Mouse (Mus musculus): Measurements from ENCODE around the gene Kif19a. TPM values are rescaled to one million over a fixed set of nuclear protein-coding genes. Genes with fewer than 3 reads are reported as not detected.

Gene Kif19a
- 0.84 and 6.3 TPM in 2 replicates for polyA plus RNA-seq (2011; ENCODE audit: insufficient read depth, insufficient read length, low replicate concordance, missing spikeins)

DNA sequence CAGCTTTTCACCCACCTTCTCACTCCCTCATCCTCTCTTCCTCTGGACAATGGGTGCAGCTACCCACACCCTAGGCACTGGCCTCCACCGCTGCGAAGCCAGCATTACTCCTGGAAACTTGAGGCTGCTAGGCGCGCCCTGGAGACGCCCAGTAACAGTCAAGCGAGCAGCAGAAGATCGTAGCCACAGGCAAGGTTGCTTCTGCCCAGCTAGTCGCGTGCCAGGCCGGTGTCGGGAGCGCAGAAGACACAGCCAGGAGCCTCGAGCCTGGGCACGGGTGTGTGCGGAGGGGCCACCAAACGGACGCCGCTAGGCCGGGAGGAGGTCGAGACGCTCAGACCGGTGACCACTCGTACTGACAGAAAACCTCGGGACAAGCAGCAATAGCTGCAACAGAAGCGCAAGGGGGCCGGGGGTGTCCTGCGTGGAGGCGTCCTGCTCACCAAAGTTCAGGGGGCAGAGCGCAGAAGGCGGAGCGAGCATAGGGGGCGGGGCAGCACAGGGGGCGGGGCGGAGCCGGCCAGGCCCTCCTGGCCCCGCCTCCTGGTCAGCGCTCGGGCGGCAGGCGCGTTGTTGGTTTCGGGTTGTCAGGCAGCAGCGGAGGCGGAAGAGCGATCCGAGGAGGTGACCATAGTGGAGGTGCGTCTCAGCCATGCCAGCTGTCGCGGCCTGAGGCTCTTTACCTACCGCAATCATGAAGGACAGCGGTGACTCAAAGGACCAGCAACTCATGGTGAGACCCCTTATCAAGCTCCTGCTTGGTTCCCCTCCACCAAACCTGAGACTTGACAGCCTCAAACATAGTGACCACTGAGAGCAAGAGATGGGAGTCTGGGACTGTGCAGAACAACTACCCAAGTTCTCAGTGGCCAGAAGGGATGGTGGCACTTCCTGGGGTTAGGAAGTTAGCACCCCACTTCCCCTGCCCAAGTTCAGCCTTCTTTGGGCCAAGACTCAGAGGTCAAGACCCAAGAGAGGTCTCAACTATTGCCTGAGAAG, at the start of gene Kif19a:
Kif19a (plus strand) TSS at position 569 of the 999 bp plus-strand sequence.
- Histone ChIP-seq H3K27ac (ENCODE audit: control insufficient read depth, insufficient read depth, low read depth, low read length, poor library complexity) (no peak within 1 kb of the TSS), H3K4me3 (replicated peaks; ENCODE audit: control insufficient read depth, low read depth, low read length) (peak within 1 kb of the TSS; percentile 59), H3K4me1 (ENCODE audit: control insufficient read depth, insufficient read depth, low read length) (no peaks in the 10 kb centered on the region; the same call in 1 of the 2 replicates)
- TF ChIP-seq CTCF (IDR thresholded peaks at IDR 0.05; ENCODE audit: control insufficient read depth, insufficient read depth, low read length) (no peak), POLR2A (IDR thresholded peaks at IDR 0.05; ENCODE audit: borderline replicate concordance, control insufficient read depth, low read depth, low read length) (peak; percentile 37; the same call in 1 of the 2 replicates)
- WGBS: 5% methylated on average over 51 of the region's 51 CpGs

DNA sequence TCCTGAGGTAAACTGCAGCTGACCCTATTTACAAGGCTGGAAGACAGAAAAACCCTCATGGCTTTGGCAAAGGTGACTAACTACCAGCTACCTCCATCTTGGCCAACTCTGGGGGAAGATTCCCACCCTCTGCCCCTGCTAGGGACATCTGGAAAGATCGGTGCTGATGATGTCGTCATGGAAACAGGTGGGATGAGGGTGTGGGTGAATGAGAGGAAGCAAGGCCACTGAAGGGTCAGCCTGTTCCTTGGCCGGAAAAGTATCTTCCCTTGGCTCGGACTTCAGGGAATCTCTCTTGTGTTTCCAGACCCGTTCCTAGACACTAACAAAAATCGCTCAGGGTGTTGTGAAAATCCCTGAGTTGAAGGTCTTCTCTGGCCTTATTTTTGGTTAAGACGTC, 49.7 kb upstream of the Kif19a start:
- no peak overlapping the region for H3K27ac ChIP-seq (ENCODE audit: control insufficient read depth, insufficient read depth, low read depth, low read length, poor library complexity)
- no peaks in the 10 kb centered on the region for H3K4me1 ChIP-seq (ENCODE audit: control insufficient read depth, insufficient read depth, low read length)
- H3K4me3 ChIP-seq (replicated peaks; ENCODE audit: control insufficient read depth, low read depth, low read length): no peak overlapping the region
- no peak for TF ChIP-seq CTCF (IDR thresholded peaks at IDR 0.05; ENCODE audit: control insufficient read depth, insufficient read depth, low read length)
- no peak for TF ChIP-seq POLR2A (IDR thresholded peaks at IDR 0.05; ENCODE audit: borderline replicate concordance, control insufficient read depth, low read depth, low read length)
- 84% methylated on average over 7 of the region's 7 CpGs for WGBS

DNA sequence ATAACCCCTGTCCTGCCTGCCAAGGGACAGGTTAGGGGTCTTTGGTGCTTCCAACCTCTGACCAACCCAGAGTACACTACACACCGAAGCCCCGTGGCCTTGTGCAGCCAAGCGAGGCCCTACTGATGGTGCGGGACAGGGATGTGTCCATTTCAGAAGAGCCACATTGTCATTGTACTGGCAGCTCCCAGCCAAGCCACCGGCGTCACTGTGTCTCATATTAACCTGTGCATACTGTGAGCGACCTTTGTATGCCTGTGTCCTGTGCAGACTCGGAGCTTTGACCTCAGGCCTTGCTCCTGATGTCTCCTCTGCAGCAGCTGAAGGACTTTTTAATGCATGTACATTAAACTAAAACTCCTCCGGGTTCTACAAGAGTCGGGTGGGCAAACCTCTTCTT, 44.7 kb upstream of the Kif19a start:
- H3K27ac ChIP-seq (ENCODE audit: control insufficient read depth, insufficient read depth, low read depth, low read length, poor library complexity): no peak overlapping the region
- TF ChIP-seq CTCF (IDR thresholded peaks at IDR 0.05; ENCODE audit: control insufficient read depth, insufficient read depth, low read length) (no peak), POLR2A (IDR thresholded peaks at IDR 0.05; ENCODE audit: borderline replicate concordance, control insufficient read depth, low read depth, low read length) (no peak)
- no peak overlapping the region for H3K4me3 ChIP-seq (replicated peaks; ENCODE audit: control insufficient read depth, low read depth, low read length)
- WGBS: 81% methylated on average over 10 of the region's 10 CpGs
- no peaks in the 10 kb centered on the region for H3K4me1 ChIP-seq (ENCODE audit: control insufficient read depth, insufficient read depth, low read length)

DNA sequence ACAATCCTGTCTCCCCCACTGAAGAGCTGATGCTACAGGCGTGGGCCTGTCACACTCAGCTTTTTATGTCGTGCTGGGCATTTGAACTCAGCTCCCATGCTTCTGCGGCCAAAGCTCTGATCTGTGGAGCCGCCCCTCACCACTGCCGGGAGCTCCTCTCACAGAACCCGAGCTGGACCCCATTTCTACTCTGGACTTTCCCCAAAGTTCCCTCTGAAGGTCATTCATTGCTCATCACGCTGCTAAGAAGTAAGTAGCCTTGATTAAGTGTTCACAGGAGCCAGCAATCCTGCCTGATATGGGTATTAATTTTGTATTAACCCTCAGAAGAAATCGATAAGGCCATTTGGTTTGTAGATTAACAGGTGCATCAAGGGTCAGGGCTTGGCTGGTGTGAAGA, 42.8 kb upstream of the Kif19a start:
- no peaks in the 10 kb centered on the region for H3K4me1 ChIP-seq (ENCODE audit: control insufficient read depth, insufficient read depth, low read length)
- H3K27ac ChIP-seq (ENCODE audit: control insufficient read depth, insufficient read depth, low read depth, low read length, poor library complexity): no peak overlapping the region
- TF ChIP-seq CTCF (IDR thresholded peaks at IDR 0.05; ENCODE audit: control insufficient read depth, insufficient read depth, low read length): no peak
- TF ChIP-seq POLR2A (IDR thresholded peaks at IDR 0.05; ENCODE audit: borderline replicate concordance, control insufficient read depth, low read depth, low read length): no peak
- 75% methylated on average over 8 of the region's 8 CpGs for WGBS
- no peak overlapping the region for H3K4me3 ChIP-seq (replicated peaks; ENCODE audit: control insufficient read depth, low read depth, low read length)

- WGBS: 68% methylated on average over 13 of the region's 13 CpGs
- Histone ChIP-seq H3K27ac (ENCODE audit: control insufficient read depth, insufficient read depth, low read depth, low read length, poor library complexity) (no peak overlapping the region), H3K4me3 (replicated peaks; ENCODE audit: control insufficient read depth, low read depth, low read length) (no peak overlapping the region), H3K4me1 (ENCODE audit: control insufficient read depth, insufficient read depth, low read length) (no peaks in the 10 kb centered on the region)
- TF ChIP-seq POLR2A (IDR thresholded peaks at IDR 0.05; ENCODE audit: borderline replicate concordance, control insufficient read depth, low read depth, low read length) (no peak), CTCF (IDR thresholded peaks at IDR 0.05; ENCODE audit: control insufficient read depth, insufficient read depth, low read length) (no peak)
Observed at GRCm38 (mm10) chr11:114723030-114723429, 42.2 kb upstream of the Kif19a start.

GRCm38 (mm10) chr11:114724787-114725590, 40.2 kb upstream of the Kif19a start:
- Histone ChIP-seq H3K4me1 (ENCODE audit: control insufficient read depth, insufficient read depth, low read length) (no peaks in the 10 kb centered on the region; the same call in 1 of the 2 replicates), H3K4me3 (replicated peaks; ENCODE audit: control insufficient read depth, low read depth, low read length) (no peak overlapping the region), H3K27ac (ENCODE audit: control insufficient read depth, insufficient read depth, low read depth, low read length, poor library complexity) (no peak overlapping the region)
- TF ChIP-seq CTCF (IDR thresholded peaks at IDR 0.05; ENCODE audit: control insufficient read depth, insufficient read depth, low read length): no peak
- no peak for TF ChIP-seq POLR2A (IDR thresholded peaks at IDR 0.05; ENCODE audit: borderline replicate concordance, control insufficient read depth, low read depth, low read length)
- WGBS: 46% methylated on average over 11 of the region's 11 CpGs

- no peaks in the 10 kb centered on the region; the same call in 1 of the 2 replicates for H3K4me1 ChIP-seq (ENCODE audit: control insufficient read depth, insufficient read depth, low read length)
- peak within 1 kb of the TSS; percentile 1 for H3K4me3 ChIP-seq (replicated peaks; ENCODE audit: control insufficient read depth, low read depth, low read length)
- TF ChIP-seq CTCF (IDR thresholded peaks at IDR 0.05; ENCODE audit: control insufficient read depth, insufficient read depth, low read length) (no peak), POLR2A (IDR thresholded peaks at IDR 0.05; ENCODE audit: borderline replicate concordance, control insufficient read depth, low read depth, low read length) (no peak)
- H3K27ac ChIP-seq (ENCODE audit: control insufficient read depth, insufficient read depth, low read depth, low read length, poor library complexity): no peak within 1 kb of the TSS
- WGBS: 15% methylated on average over 34 of the region's 34 CpGs
Observed at GRCm38 (mm10) chr11:114726965-114727825, 38.0 kb upstream of the Kif19a start, which contains the start of gene Dnaic2. Dnaic2 (plus strand) TSS chr11:114727408.
